Mouse (Mus musculus) forebrain, embryonic 13.5 days (tissue): Measurements from ENCODE around the gene Samd4b. TPM values are rescaled to one million over a fixed set of nuclear protein-coding genes. Genes with fewer than 3 reads are reported as not detected.

ENCODE experiments used
- ATAC-seq: fragments of 200-750 bp; cut with Nextera tagmentation; 2 replicates; pipeline ENCODE4 v1.8.0; 2017
- H3K27ac ChIP-seq: fragments of 300-500 bp; sonication (generic); 2 replicates; pipeline ENCODE4 v1.5.1; 2015; ENCODE audit warnings: inconsistent platforms, mild to moderate bottlenecking, moderate library complexity
- H3K27me3 ChIP-seq: fragments of 300-500 bp; sonication (generic); 2 replicates; pipeline ENCODE4 v1.6.1; 2015; ENCODE audit warnings: mild to moderate bottlenecking, inconsistent platforms
- H3K36me3 ChIP-seq: fragments of 300-500 bp; sonication (generic); 2 replicates; pipeline ENCODE4 v1.6.1; 2015; ENCODE audit warnings: mild to moderate bottlenecking, inconsistent platforms; ENCODE audit not compliant: poor library complexity, severe bottlenecking
- H3K4me1 ChIP-seq: fragments of 300-500 bp; sonication (generic); 2 replicates; pipeline ENCODE4 v1.6.1; 2015; ENCODE audit warnings: inconsistent platforms
- H3K4me2 ChIP-seq: fragments of 300-500 bp; sonication (generic); 2 replicates; pipeline ENCODE4 v1.6.1; 2015; ENCODE audit warnings: inconsistent platforms, mild to moderate bottlenecking, moderate library complexity
- H3K4me3 ChIP-seq: fragments of 300-500 bp; sonication (generic); 2 replicates; pipeline ENCODE4 v1.5.1; 2015; ENCODE audit warnings: mild to moderate bottlenecking, inconsistent platforms
- H3K9ac ChIP-seq: fragments of 300-500 bp; sonication (generic); 2 replicates; pipeline ENCODE4 v1.6.1; 2015; ENCODE audit warnings: mild to moderate bottlenecking, inconsistent platforms
- H3K9me3 ChIP-seq: fragments of 300-500 bp; sonication (generic); replicated peaks from 2 replicates; pipeline ENCODE4 v1.6.1; 2016; ENCODE audit warnings: inconsistent platforms
- WGBS: fragments of 180-500 bp; shearing (Covaris S2); methylation state at CpG from one replicate; pipeline ENCODE4 v1.1.7; 2015; 5-methylcytosine and 5-hydroxymethylcytosine counted together
- polyA plus RNA-seq: library from polyadenylated mRNA; unstranded; fragments of >200 nt; fragmentation: Nextera tagmentation; extraction: Ambion mirVana; gene quantifications from 2 replicates; pipeline ENCODE4 v1.2.1, GENCODE M21; 2015

Samd4b gene
- polyA plus RNA-seq, 1 experiment from 2014 or later: 20.5 TPM

DNA sequence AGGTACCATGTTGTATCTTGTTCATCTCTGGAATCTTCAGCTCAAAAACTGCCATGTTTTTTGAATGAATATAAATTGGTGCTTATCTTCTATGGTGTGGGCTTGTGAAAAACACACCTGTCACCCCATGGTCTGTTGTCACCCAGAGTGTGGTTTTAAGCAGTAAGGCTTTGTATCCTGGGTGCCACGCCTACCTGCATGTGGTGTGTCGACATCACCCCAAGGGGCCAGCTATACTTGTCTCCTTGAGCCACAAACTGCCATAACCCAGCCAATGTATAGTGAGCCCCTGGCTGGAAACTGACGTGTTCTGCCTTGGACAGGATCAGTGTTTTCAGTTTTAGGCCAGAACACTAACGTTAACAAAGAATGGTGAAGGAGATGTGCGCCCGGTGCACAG is 213.8 kb downstream of the Samd4b start:
- H3K4me3 ChIP-seq: no peak overlapping the region
- no peak overlapping the region for H3K27ac ChIP-seq
- 83% methylated on average over 6 of the region's 6 CpGs for WGBS
- H3K4me1 ChIP-seq: peaks cover 30% of the 10 kb centered on the region
- no peak overlapping the region for H3K9ac ChIP-seq
- H3K36me3 ChIP-seq: peaks cover 34% of the 10 kb centered on the region
- no peak overlapping the region for H3K4me2 ChIP-seq
- ATAC-seq: no peak
- 0 out of 2 replicates have a peak, but pooled peaks cover 2% of the 10 kb centered on the region for H3K27me3 ChIP-seq
- no peaks in the 10 kb centered on the region for H3K9me3 ChIP-seq

GRCm38 (mm10) chr7:28383606-28384005 is 214.3 kb downstream of the Samd4b start:
- H3K27me3 ChIP-seq: 0 out of 2 replicates have a peak, but pooled peaks cover 2% of the 10 kb centered on the region
- no peak overlapping the region for H3K9ac ChIP-seq
- no peak for ATAC-seq
- no peak overlapping the region for H3K27ac ChIP-seq
- peaks cover 34% of the 10 kb centered on the region for H3K4me1 ChIP-seq
- 81% methylated on average over 4 of the region's 4 CpGs for WGBS
- no peak overlapping the region for H3K4me2 ChIP-seq
- H3K4me3 ChIP-seq: no peak overlapping the region
- H3K36me3 ChIP-seq: peaks cover 28% of the 10 kb centered on the region
- no peaks in the 10 kb centered on the region for H3K9me3 ChIP-seq

- Histone ChIP-seq H3K9ac (no peak overlapping the region), H3K4me2 (no peak overlapping the region), H3K27ac (no peak overlapping the region), H3K4me3 (no peak overlapping the region), H3K27me3 (0 out of 2 replicates have a peak, but pooled peaks cover 2% of the 10 kb centered on the region), H3K36me3 (peaks cover 22% of the 10 kb centered on the region), H3K4me1 (peaks cover 40% of the 10 kb centered on the region), H3K9me3 (no peaks in the 10 kb centered on the region)
- 78% methylated on average over 11 of the region's 11 CpGs for WGBS
- ATAC-seq: no peak
Measured at GRCm38 (mm10) chr7:28382981-28383396, 215.0 kb downstream of the Samd4b start.

- H3K9ac ChIP-seq: no peak overlapping the region; the same call in 1 of the 2 replicates
- peak overlapping the region; percentile 56 for H3K4me2 ChIP-seq
- H3K4me3 ChIP-seq: peak overlapping the region; percentile 26; the same call in 1 of the 2 replicates
- 79% methylated on average over 9 of the region's 12 CpGs for WGBS
- H3K4me1 ChIP-seq: peaks cover 46% of the 10 kb centered on the region
- H3K27me3 ChIP-seq: 0 out of 2 replicates have a peak, but pooled peaks cover 2% of the 10 kb centered on the region
- peaks cover 17% of the 10 kb centered on the region for H3K36me3 ChIP-seq
- no peak overlapping the region for H3K27ac ChIP-seq
- no peak for ATAC-seq
- no peaks in the 10 kb centered on the region for H3K9me3 ChIP-seq
Measured at GRCm38 (mm10) chr7:28382347-28382951, 215.5 kb downstream of the Samd4b start.

- ATAC-seq: no peak
- 0 out of 2 replicates have a peak, but pooled peaks cover 2% of the 10 kb centered on the region for H3K27me3 ChIP-seq
- H3K9me3 ChIP-seq: no peaks in the 10 kb centered on the region
- peak overlapping the region; percentile 58 for H3K9ac ChIP-seq
- peak overlapping the region; percentile 26 for H3K4me3 ChIP-seq
- peaks cover 15% of the 10 kb centered on the region for H3K36me3 ChIP-seq
- H3K4me2 ChIP-seq: peak overlapping the region; percentile 56
- peaks cover 50% of the 10 kb centered on the region for H3K4me1 ChIP-seq
- H3K27ac ChIP-seq: peak overlapping the region; percentile 54
- WGBS: 3% methylated on average over 17 of the region's 20 CpGs
Measured at GRCm38 (mm10) chr7:28381938-28382337, 216.0 kb downstream of the Samd4b start.

DNA sequence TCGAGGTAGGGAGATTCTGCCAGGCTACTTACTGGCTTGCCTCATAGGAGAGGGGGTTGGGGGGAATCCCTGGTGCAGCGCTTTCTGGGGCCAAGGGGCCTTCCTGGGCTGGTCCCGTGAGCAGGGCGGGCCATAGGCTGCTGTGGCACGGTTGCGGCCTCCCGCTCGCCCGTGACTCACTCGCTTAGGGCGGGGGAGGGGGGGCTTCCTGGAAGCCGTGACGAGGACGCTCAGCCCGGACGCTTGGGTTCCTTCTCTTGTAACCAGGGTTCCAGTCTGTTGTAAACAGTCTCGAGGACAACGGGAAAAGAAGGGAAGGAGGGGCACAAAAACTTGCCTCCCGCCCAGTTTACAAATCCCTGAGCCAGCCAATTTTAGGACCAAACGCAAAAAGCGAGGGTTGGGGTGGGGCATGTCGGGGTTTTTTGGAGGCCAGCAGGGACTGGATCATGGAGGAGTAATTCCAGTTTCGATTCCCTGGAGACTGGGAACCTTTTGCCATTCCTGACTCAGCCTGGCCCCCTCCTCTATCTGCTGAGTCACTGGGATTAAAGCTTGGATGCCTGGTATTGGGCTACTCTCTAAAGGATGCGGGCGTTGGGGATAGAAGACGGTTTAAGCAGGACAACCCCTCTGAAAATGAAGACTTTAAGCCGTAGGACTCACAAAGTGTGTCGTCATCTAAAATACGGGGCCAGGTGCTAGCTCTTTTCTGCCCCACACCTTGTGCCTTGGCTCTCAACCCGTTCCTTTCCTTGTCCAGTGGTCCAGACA is 216.7 kb downstream of the Samd4b start:
- H3K9me3 ChIP-seq: no peaks in the 10 kb centered on the region
- peak overlapping the region; percentile 56 for H3K4me2 ChIP-seq
- H3K4me1 ChIP-seq: peaks cover 54% of the 10 kb centered on the region
- peaks cover 12% of the 10 kb centered on the region for H3K36me3 ChIP-seq
- 6% methylated on average over 27 of the region's 30 CpGs for WGBS
- H3K4me3 ChIP-seq: peak overlapping the region; percentile 26; the same call in 1 of the 2 replicates
- H3K9ac ChIP-seq: peak overlapping the region; percentile 58
- no peak for ATAC-seq
- peak overlapping the region; percentile 54 for H3K27ac ChIP-seq
- H3K27me3 ChIP-seq: 0 out of 2 replicates have a peak, but pooled peaks cover 2% of the 10 kb centered on the region

DNA sequence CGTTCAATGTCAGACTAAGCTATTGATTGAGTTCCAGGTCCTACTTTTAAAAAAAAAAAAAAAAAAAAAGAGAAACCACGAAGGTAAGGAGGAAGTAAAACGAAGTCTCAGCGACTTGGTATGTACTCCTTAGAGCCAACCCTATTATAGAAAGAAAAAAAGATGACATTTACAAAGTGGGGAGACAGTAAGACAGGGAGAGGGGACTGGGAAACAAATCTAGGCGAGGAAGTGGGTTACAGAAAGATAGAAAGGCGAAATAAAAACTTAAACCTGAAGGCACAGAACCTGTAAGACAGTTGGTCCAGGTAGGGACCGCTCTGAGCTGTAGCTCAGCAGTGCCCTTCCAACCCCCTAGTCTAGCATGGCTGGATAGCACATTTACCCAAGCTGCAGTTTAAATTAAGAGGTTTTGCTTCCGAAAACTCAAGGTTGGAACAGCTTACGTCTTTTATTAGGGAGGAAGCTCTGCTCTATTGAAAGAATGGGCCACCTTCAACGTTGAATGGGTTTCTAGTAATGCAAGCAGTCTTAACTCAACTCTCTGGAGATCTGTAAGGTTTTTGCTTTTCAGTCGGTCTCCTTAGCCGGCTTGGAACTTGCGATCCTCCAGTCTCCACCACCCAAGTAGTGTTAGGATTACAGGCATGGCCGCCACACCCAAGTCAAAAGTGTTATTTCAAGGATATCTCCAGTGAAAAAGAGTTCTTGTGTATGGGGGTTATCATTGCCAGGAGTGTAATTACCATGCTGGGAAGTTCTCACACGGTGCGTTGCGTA is 217.5 kb downstream of the Samd4b start, which contains the start of gene Zfp36:
Gene Zfp36, minus strand, starts transcription at position 17 of the 780 bp plus-strand sequence.
- H3K27ac ChIP-seq: peak within 1 kb of the TSS; percentile 69
- 0 out of 2 replicates have a peak, but pooled peaks cover 2% of the 10 kb centered on the region for H3K27me3 ChIP-seq
- peaks cover 60% of the 10 kb centered on the region for H3K4me1 ChIP-seq
- H3K4me3 ChIP-seq: peak within 1 kb of the TSS; percentile 61
- peak within 1 kb of the TSS; percentile 81 for H3K9ac ChIP-seq
- WGBS: 56% methylated on average over 17 of the region's 17 CpGs
- no peaks in the 10 kb centered on the region for H3K9me3 ChIP-seq
- no peak for ATAC-seq
- H3K36me3 ChIP-seq: peaks cover 4% of the 10 kb centered on the region; the same call in 1 of the 2 replicates
- H3K4me2 ChIP-seq: peak within 1 kb of the TSS; percentile 91

DNA sequence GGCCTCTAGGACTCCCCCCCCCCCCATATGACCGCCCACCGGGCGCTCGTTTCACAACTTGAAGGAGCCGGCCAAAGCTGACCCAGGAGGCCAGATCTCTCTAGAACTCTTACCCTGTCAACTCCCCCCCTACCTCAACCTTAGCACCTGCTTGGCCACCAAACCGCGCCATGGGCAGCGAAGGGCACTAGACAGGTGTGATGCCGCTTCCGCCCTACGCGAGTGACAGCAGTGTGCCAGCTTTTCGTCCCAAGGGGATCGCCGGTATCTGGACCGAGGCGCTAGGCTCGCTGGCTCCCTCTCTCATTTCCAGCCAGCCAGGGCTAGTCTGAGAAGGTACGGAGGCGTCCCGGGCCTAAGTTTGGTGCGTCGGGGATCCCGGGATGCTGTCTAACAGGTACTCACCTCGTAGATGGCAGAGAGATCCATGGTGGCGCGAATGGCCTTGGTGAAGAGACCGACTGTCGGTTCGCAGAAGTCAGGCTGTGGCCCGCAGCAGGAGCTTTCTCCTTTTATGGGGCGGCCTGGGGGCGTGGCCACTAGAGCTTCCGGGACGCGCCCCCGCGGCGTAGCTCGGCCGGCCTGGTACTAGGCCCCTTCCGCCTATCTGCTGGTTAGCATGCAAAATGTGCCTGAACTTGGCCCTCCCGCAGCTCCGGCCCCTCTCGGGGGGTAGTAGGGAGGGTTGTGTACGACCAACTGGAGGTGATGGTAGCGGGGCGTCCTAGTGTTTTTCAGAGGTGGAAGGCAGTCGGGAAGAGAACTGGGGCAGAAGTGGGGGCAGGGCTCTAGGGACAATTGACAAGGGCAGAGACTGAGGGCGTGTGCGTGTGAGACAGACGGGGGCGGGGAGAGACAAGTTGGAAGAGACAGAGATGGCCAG is 218.9 kb downstream of the Samd4b start:
- Histone ChIP-seq H3K27ac (peak overlapping the region; percentile 69), H3K36me3 (no peaks in the 10 kb centered on the region), H3K9me3 (no peaks in the 10 kb centered on the region), H3K4me1 (peaks cover 67% of the 10 kb centered on the region), H3K4me2 (peak overlapping the region; percentile 91), H3K9ac (peak overlapping the region; percentile 81), H3K27me3 (0 out of 2 replicates have a peak, but pooled peaks cover 2% of the 10 kb centered on the region), H3K4me3 (peak overlapping the region; percentile 61)
- peak; percentile 59 for ATAC-seq
- WGBS: under 1% methylated on average over 53 of the region's 53 CpGs

- H3K4me3 ChIP-seq: peak overlapping the region; percentile 61
- peak overlapping the region; percentile 91 for H3K4me2 ChIP-seq
- peaks cover 73% of the 10 kb centered on the region for H3K4me1 ChIP-seq
- H3K9ac ChIP-seq: peak overlapping the region; percentile 81
- 58% methylated on average over 32 of the region's 32 CpGs for WGBS
- 0 out of 2 replicates have a peak overlapping the region, but pooled peaks have one; percentile 69 for H3K27ac ChIP-seq
- H3K36me3 ChIP-seq: no peaks in the 10 kb centered on the region
- 0 out of 2 replicates have a peak, but pooled peaks cover 2% of the 10 kb centered on the region for H3K27me3 ChIP-seq
- H3K9me3 ChIP-seq: no peaks in the 10 kb centered on the region
- ATAC-seq: no peak
Measured at GRCm38 (mm10) chr7:28378066-28378690, 219.8 kb downstream of the Samd4b start.

- Histone ChIP-seq H3K27me3 (0 out of 2 replicates have a peak, but pooled peaks cover 2% of the 10 kb centered on the region), H3K4me3 (peak overlapping the region; percentile 61; the same call in 1 of the 2 replicates), H3K4me2 (peak overlapping the region; percentile 91), H3K9me3 (no peaks in the 10 kb centered on the region), H3K27ac (no peak overlapping the region), H3K9ac (0 out of 2 replicates have a peak overlapping the region, but pooled peaks have one; percentile 81), H3K36me3 (no peaks in the 10 kb centered on the region), H3K4me1 (peaks cover 66% of the 10 kb centered on the region)
- no peak for ATAC-seq
- WGBS: 83% methylated on average over 18 of the region's 18 CpGs
Measured at GRCm38 (mm10) chr7:28377190-28378065, 220.5 kb downstream of the Samd4b start.
